Mouse (Mus musculus) heart, postnatal 10 days (tissue): ENCODE data around the gene Ube2g2. TPM values are rescaled to one million over a fixed set of nuclear protein-coding genes. Genes with fewer than 3 reads are reported as not detected.
A peak's percentile ranks its signal among the peaks of the same experiment; 100 is the strongest.

ENCODE experiments used
- DNase-seq, 2 experiments: peaks; one replicate each; pipeline ENCODE4 v3.0.0; 2021
- intact Hi-C: fragments of 180-260 bp; cut with DNase I; formaldehyde crosslinking; loops from one replicate; pipeline ENCODE4 v1.15.1; 2025
- total RNA-seq, 2 experiments: library from RNA; stranded (reverse); gene quantifications; 2 replicates each; pipeline ENCODE4 v1.2.3; 2021

Ube2g2 gene
- total RNA-seq, 2 experiments from 2014 or later = 57.7 to 68.8 TPM

DNA sequence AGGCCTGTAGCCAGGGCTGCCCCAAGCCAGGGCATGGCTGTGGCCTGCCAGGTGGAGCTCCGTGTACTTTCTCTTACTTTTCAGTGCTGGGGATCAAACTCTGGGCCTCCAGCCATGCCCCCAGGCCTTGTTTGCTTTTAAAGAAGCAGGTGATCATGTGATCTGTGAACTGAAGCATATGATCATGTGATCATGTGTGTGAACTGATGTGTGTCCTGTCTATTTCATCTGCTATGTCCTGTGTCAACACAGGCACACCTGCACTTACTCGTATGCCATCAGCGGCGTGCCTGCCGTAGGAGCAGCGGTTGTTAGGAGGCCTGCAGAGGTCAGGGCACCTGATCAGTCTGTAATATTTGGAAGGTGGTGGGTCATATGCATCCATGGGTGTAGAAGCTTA is 11.9 kb downstream of the Ube2g2 start:
- intact Hi-C loops = no loop called here

DNA sequence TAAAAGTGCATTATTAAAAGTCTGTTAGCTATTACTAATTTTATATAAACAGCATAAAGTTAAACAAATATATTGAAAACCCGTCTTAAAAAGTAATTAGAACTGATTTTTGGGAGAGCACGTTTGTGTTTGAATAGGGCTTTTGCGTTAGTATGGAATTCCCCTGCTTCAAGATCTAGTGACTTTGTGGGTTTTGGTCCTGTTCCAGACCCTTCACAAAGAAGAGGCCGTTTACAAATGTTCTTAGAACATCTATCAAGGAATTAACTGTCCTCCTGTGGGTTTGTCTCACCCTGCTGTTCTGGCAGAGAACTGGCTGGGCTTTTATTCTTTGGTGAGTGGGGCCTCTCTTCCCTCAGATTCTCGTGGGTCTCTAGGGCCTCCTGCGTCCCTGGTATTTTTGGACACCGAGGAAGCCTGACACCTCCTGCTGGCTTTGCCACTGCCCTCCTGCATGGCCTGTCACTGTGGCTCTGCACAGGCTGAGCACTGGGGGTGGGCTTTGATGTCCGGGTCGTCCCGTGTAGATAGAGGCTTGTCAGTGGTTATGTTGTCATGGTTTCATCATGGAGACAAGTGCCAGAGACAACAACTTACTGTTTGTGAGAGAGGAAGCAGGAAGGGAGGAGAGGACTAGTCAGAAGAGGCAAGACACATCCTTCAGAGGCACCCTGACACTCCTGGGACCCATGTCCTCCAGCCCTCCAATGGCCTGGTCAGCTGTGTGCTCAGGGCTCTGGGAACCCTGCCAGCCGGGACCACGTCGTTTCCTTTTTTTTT is 12.6 kb downstream of the Ube2g2 start:
- intact Hi-C loops = no loop called here

More for the DNA sequence above, 11.9 kb downstream of the Ube2g2 start:
- DNase-seq = no peak

DNA sequence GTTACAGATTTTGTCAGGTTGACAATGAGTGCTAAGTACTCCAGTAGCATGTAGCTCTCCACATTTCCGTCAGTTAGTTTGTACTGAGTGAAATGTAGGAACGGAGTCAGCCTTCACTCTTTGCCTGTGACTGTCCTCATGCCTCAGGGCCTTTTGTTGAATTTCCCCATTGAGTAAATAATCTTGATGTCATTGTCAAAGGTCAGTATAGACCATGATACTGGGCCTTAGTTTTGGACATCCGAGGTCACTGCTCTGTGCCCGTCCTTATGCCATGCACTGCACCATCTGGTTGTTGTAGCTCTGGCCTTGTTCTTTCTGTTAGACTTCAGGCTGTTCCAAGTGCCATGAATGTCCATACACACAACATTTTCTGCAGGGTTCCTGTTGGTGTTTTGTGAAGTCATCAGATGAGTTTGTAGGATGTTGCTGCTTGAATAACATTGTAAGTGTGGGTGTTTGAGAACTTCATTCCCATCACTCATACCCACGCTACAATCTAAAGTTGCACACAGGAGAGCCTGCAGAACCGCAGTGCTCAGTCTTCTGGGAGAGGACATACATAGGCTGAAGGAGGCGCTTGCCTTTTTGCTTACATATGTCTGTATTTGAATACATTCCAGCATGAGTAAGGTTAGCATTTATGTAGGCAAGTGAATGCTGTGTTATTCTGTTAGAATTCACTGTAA is 14.3 kb downstream of the Ube2g2 start:
- intact Hi-C loops = no loop called here
- no peak for DNase-seq

More for the DNA sequence above, 12.6 kb downstream of the Ube2g2 start:
- peak; percentile 38 to 53 for DNase-seq

DNA sequence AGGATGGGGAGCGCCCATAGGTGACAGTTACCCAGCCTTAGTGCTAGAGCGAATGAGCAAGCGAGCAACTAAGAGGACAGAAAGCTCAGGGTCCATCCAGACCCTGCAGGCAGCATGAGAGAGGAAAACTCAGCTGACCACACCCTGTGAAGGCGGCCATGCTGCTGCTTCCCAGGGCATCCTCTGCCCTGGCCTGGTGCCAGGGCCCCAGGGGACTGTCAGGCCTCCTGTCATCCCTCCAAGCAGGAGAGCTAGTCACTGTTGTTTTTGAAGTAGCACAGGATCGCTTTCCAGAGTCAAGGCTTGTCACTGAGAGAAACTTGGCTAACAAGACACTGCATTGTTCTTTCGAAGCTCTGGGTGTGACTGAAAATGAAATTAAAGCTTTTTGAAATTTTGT is 16.9 kb downstream of the Ube2g2 start:
- peak; percentile 29 to 48 for DNase-seq
- intact Hi-C loops = no loop called here

DNA sequence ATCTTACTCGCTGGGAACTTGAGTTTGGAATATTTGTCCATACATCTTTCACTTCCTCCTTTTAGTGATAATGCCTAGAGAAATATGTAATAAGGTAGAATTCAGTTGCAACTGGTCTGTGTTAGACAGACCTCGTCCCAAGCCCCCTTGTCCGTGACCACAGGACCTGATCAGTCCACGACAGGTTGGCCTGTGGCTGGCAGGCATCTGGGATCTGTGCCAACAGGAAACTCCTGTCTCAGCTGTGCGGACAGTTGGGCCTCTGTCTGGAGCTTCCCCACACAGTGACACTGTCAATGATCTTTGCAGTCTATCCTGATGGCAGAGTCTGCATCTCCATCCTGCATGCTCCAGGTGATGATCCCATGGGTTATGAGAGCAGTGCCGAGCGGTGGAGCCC is 21.1 kb downstream of the Ube2g2 start:
- no peak for DNase-seq
- intact Hi-C loops = no loop called here

DNA sequence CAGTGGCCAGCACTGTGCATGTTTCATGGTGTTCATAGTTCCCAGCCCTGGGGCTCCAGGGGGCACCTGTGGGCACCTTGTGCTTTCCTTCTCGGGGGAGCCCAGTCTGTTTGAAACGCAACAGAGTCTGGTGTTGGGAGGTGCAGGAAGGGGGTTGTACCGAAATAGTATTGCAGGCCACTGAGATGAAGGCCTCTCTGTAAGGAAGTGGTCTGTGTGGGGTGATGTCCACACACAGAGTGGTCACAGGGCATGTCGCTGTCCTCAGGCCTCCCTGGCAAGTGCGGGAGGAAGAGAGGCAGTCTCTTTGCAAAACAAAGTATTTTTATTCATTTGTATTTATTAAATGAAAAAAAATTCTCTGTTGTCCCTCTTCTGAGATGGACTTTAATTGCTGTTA is 23.5 kb downstream of the Ube2g2 start:
- intact Hi-C loops = no loop called here
- no peak for DNase-seq

DNA sequence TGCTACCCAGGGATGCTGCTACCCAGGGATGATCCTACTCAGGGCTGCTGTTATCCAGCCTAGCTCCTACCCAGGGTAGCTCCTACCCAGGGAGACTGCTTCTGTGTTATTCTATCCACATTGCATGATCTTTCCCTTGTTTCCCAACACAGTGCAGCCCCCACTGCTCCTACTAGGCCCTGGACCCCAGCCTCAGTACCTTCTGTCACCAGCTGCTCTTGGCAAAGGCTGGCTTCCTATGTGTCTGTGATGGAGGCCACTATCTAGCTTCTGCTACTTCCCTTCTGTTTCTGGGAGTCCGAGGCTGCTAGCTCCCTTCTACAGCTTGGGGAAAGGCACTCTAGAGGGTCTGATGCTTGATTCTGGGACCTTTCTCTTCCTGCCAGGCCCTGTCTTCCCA is 25.4 kb downstream of the Ube2g2 start:
- no peak for DNase-seq
- intact Hi-C loops = no loop called here

DNA sequence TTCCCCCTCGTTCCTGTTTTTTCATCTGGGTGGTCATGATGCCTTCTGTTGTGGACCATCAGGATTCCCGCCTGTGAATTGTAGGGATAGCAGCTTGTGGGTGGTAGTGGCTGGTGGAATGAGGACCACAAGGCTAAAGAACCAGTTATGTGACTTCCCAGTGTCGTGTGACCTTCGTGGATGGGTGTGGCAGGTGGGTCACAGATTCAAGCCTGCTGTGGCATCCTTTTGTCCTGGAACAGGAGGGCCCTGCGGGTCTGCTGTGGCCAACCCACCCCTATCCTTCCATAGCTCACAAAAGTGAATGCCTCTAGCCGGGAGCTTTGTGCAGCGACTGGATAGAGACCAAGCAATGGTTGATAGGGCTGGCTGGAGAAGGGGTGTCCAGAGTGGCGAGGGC is 25.8 kb downstream of the Ube2g2 start:
- intact Hi-C loops = no loop called here
- DNase-seq = no peak

DNA sequence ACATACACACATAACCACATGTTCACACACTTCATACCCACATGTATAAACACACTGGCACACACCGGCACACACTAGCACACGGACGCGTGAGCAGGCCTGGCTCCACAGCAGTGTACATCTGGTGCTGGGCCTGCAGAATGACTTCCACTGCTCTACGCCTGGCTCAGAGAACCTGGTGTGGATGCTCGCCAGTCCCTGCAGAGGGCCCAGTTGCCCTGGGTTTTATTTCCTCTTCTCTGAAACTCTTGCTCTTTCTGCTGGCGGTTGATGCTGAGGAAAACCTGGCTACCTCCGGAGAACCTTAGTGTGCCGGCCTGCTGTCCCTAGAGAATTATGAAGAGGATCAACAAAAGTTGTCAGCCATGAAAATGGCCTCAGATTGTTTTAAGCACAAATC is 30.0 kb downstream of the Ube2g2 start:
- intact Hi-C loops = no loop called here
- DNase-seq = no peak

DNA sequence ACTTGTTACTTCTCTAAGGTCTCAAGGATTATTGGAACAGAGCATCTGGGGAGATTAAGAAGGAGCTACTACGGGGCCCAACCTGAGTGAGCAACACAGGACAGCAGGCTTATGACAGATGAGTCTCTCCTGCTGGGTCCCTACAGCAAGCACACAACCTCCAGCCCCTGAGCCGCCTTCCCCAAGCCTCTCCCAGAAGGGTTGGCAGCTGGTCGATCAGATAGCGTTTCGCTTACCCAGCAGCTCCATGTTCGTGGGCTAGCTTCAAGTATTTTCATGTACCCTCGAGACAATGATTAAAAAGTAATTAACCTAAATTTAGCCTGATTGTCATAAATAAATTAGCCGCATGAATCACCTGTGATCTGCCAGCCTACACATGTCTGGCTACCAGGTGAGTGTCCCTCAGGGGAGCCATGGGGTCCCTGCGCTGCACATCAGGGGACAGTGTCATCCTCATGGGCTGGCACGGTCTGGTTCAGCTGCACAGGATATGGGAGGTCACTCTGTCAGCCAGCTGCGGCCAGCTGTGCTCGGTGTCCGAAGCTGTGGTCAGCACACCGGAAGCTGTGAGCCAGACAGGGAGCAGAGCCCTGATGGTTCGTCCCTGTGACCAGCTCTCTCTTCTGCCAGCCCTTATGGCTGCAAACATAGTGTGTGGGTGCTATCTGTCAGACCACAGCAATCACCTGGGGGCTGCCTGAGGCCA is 36.4 kb downstream of the Ube2g2 start:
- intact Hi-C loops = no loop called here
- DNase-seq = peak; percentile 47 to 62

DNA sequence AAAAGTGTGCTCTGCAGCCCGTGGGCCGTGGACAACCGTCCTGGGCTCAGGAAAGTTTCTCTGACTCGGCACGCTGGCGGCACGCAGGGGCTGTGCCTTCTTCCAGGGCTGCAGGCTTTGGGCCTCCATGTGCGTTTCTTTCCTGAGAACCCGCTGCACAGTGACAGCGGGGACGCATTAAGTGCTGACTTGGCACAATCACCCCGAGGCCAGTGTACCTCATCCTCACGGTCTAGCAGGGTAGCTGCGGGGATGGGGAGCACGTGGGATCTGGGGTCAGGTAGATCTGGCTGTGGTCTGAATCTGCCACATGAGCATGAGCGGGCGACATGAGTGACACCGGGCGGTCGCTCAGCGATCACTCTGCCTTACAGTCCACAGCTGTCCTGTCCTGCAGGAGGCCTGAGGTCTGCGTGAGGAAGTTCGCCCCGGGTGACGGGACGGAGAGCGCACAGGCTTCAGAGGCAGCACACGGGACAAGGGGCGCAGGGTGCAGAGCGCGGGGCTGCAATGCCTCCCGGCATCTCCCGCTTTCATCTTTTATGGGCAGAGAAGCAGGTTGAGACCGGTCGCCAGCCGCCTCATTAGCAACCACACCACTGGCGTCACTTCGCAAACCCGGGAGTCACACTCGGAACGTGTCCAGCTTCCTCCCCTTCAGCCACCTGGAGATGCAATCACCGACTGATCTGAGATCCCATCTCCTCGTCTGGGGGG is 42.0 kb downstream of the Ube2g2 start:
- intact Hi-C loops = no loop called here
- DNase-seq = no peak

DNA sequence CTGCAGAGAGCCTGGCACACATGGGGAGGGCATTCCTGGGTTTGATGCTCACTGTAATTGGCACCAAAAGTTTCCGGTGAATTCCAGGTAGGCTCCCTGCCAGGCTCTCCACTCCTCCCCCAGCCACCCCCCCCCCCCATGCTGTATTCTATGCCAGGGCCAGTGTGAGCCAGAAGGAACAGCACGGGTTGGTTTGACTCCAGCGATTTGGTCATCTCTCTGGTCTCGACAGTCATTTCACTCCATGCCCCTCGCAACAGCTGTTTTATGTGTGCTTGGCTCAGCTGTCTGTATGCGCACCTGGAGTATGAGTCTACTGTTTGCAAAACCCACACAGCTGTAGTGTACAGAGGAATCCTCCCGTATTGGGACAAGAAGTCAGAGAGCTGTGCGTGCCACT is 44.3 kb downstream of the Ube2g2 start:
- intact Hi-C loops = no loop called here
- DNase-seq = peak; percentile 20 to 34

DNA sequence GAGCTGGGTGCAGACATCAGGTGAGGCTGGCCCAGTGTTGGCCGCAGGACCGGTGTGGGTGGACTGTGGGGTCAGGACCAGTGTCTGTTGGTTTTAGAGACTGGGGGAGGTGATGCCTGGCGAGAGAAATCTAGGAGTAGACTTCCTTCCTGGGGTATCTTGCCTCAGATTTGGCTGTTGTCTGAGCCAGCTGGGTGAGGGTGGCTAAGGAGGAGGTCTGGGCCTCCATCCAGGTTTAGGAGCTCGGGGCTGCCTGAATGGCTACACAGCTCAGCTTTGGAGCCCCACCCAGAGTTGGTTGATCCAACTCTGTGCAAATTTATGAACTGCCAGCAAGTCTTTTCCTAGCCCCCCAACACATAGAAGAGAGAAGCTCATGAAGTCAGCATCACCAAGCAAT is 45.3 kb downstream of the Ube2g2 start:
- intact Hi-C loops = no loop called here
- DNase-seq = no peak

DNA sequence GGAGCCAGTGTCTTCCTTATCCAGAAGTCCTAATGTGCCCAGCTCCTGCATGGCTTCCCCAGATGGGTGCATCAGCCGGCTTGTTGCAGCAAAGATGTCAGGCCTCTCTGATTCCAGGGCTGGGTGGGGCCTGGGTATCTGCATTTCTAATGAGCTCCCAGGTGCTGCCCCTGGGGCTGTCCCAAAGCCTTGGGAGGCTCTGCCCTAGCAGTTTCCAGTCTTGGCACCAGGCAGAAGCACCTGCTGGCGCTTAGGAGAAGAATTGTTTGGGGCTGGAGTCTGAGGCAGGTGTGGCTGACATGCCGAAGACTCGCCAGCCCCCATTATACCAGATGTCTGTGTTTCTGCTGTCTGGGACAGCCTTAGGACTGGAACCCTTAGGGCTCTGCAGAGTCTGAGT is 48.6 kb downstream of the Ube2g2 start:
- intact Hi-C loops = no loop called here
- DNase-seq = no peak

DNA sequence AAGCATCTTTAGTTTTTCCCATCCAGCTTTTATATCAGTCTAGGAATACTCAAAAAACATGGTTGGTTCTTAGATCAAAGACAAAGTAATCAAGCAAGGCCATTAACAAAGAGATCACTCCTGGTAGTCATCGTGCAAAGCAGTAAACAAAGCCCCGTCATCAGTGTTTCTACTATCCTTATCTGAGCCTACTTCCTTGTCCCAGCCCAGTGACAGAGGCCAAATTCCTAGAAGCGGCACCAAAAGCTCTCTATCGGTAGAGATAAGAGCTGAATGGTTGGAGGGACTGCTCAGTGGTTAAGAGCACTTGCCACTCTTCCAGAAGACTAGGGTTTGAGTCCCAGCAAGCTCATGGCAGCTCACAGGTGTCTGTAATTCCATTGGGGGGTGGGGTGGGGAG is 49.4 kb downstream of the Ube2g2 start:
- DNase-seq = no peak
- intact Hi-C loops = no loop called here

DNA sequence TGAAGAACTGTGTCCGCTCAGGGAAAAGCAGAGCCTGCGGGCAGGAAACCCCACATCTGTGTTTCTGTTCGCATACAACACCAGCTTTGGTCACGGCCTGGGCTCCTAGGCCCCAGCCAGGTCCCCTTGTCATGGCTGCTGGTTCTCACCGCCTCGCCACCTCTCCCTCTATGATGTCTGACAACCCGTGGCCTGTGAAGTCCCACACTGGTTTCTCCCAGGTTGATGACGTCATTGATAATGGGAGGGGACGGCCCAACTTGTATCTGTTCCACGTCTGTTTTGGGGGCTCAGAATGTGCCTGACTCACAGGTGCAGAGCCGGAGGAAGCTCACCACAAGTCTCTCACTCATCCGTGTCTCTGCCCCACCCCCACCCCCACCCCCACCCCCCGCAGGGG is 51.7 kb downstream of the Ube2g2 start:
- intact Hi-C loops = no loop called here
- DNase-seq = no peak

DNA sequence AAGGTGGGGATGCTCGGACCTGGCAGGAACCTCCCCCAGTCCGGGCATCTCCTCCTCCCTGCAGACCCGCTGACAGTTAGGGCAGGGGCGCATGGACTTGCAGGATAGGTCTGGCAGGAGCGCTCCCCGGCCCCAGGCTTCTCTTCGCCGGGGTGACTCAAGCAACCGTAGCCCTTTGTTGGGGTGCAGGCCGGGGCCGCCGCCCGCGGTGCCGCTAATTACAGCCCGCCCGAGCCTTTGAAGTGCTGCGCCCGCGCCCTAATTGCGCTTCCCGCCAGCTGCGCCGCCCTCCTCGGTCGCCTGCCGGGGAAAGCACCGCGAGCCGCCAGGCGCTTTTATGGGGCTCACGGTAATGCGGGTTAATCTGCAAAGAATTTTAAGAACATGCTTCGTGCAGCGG is 55.5 kb downstream of the Ube2g2 start:
- intact Hi-C loops = no loop called here
- DNase-seq = no peak

DNA sequence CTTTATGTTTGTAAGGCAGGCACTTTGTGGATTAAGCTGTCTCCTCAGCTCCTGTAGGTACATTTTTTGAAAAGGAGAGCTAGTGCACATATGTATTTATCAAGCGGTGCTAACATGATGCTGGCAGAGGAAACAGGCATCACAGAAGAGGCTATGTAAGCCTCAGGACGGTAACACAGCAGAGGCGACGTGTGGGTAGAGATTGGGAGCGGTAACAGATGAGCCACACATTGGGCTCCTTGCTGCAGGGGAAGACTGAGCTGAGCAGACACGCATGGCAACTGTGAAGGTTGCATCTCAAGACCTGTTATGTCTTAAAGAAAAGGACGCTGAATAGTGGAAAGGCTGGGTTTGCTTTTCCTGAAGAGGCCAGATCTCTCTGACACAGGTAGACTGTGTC is 60.9 kb downstream of the Ube2g2 start:
- DNase-seq = no peak
- intact Hi-C loops = no loop called here

DNA sequence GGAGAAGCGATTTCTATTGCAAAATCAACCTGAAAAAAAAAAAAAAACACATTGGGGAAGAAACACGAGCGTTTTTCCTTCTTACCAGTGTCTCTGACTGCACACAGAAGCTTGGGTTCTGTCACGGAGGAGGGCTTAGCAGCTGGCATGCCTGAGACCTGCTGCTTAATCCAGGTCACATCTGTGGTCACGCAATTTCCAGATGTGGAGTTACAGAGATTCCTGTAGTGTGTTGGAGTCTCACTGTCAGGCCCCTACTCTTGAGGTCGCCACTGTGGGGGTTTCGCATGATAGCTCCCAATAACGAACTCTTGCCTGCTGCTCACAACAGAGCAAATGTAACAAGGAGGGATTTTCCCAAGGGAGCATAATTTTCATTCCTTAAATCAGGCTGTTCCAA is 62.1 kb downstream of the Ube2g2 start:
- intact Hi-C loops = no loop called here
- no peak for DNase-seq

DNA sequence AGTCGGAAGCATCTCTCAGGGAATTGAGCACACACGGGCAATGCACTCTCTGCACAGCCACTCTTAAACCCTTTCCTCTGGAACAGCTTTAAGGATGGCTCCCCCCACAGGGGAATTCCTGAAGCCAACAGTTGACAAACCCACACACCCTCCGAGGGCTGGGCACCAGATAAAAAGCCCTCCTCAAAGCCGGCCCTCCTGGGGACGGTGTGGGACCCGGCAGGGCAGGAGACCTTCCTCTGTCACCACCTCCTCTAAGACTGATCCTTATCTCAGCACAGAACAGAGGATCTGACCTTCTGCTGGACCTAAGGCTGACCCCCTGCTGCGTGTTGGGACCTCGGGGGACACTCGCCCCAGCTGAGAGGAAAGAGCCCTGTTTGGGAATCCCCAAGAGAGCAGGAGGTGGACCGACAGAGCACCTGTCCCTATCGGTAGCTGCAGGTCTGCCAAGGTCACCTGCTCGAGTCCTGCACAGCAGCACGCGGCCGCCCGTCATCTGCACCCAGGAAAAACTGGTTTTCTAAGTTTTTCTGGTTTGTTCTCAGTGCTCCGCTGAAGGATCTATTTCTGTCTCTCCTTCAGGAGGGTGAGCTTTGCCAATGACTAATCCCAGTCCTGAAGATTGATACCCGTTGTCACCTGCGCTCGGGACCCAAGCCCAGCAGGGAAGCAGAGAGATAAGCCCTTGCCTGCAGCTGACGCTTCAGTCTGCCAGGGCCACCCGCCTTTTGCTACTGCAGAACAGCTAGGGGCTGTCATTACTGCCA is 64.0 kb downstream of the Ube2g2 start, which contains the start of gene Tspear:
Tspear (plus strand) TSS at position 675 of the 770 bp plus-strand sequence.
- intact Hi-C loops = no loop called here
- DNase-seq = peak in 1 of 2 experiments; percentile 29
